Mouse (Mus musculus): ENCODE results near the gene Soat1.

- TF ChIP-seq CTCF (conservative IDR thresholded peaks at IDR 0.05; ENCODE audit: low read length) (no peak), NANOG (IDR thresholded peaks at IDR 0.05; ENCODE audit: borderline replicate concordance, low read length) (no peak), POU5F1 (IDR thresholded peaks at IDR 0.05; ENCODE audit: borderline replicate concordance, low read length) (no peak)
These were observed 53.3 kb downstream of the Soat1 start, which contains the start of gene Axdnd1 for GRCm38 (mm10) chr1:156420671-156421297.

All from E14TG2a.4 (cell line).